Mouse (Mus musculus) monocyte, adult 59 days (primary cell): ENCODE data around the gene Clip3. TPM values are rescaled to one million over a fixed set of nuclear protein-coding genes. Genes with fewer than 3 reads are reported as not detected.

Experiments
- total RNA-seq, 2 experiments: library from RNA; stranded (reverse); gene quantifications; one replicate each; pipeline ENCODE4 v1.2.4; 2023

The Clip3 gene
- under 1 TPM in 1 of 2 experiments, not detected in 1; 0.21 TPM for total RNA-seq

GRCm38 (mm10) chr7:30291215-30292131 lies at the start of gene Clip3:
Clip3 (plus strand) TSS chr7:30291728.

GRCm38 (mm10) chr7:30279951-30280669 lies 11.4 kb upstream of the Clip3 start, which contains the start of the genes Thap8 and Wdr62:
Thap8 (plus strand) TSS chr7:30280094.
Wdr62 (minus strand) TSS chr7:30280419.

GRCm38 (mm10) chr7:30308076-30309005 lies 16.8 kb downstream of the Clip3 start, which contains the start of gene Alkbh6:
Alkbh6 (plus strand) TSS chr7:30308717.

GRCm38 (mm10) chr7:30314721-30315155 lies 23.2 kb downstream of the Clip3 start, which contains the start of gene Syne4:
Syne4 (plus strand) TSS chr7:30314807.

GRCm38 (mm10) chr7:30321539-30322284 lies 30.2 kb downstream of the Clip3 start, which contains the start of gene E130208F15Rik:
E130208F15Rik (plus strand) TSS chr7:30321740.

GRCm38 (mm10) chr7:30323795-30324194 lies 32.3 kb downstream of the Clip3 start, which contains the start of gene Sdhaf1:
Sdhaf1 (minus strand) TSS chr7:30323895.

Other genes starting within 250 kb of the Clip3 start
- 1 to 10 TPM in 1 of 2 experiments, under 1 TPM in 1; 0.61 to 2.1 TPM for gene Zfp14, start 240.3 kb upstream of the Clip3 start, total RNA-seq
- gene Zfp82, start 218.8 kb upstream of the Clip3 start, total RNA-seq = 1 to 10 TPM in 1 of 2 experiments, under 1 TPM in 1; 0.82 to 1.2 TPM
- gene Gm26920, start 201.3 kb upstream of the Clip3 start, total RNA-seq = not detected
- 1 to 10 TPM; 2.5 to 3.2 TPM for gene Zfp566, start 201.2 kb upstream of the Clip3 start, total RNA-seq
- 10 to 100 TPM; 14.7 to 16.2 TPM for gene Zfp260, start 197.0 kb upstream of the Clip3 start, total RNA-seq
- gene Zfp382, start 169.8 kb upstream of the Clip3 start, total RNA-seq = 1 to 10 TPM; 2.7 to 5.0 TPM
- 10 to 100 TPM; 23.9 to 24.1 TPM for gene Zfp146, start 122.0 kb upstream of the Clip3 start, total RNA-seq
- 1 to 10 TPM in 1 of 2 experiments, not detected in 1; 1.5 TPM for gene Cox7a1, start 107.6 kb upstream of the Clip3 start, total RNA-seq
- gene Capns1, start 92.9 kb upstream of the Clip3 start, total RNA-seq = 100 to 1,000 TPM; 298 to 315 TPM
- 10 to 100 TPM; 47.9 to 57.5 TPM for gene Polr2i, start 59.8 kb upstream of the Clip3 start, total RNA-seq
- gene Tbcb, start 59.5 kb upstream of the Clip3 start, total RNA-seq = 10 to 100 TPM; 39.7 to 59.4 TPM
- gene Ovol3, start 56.0 kb upstream of the Clip3 start, total RNA-seq = not detected
- 1 to 10 TPM in 1 of 2 experiments, under 1 TPM in 1; 0.73 to 2.0 TPM for gene Thap8, start 11.6 kb upstream of the Clip3 start, total RNA-seq
- 10 to 100 TPM; 16.7 to 20.0 TPM for gene Wdr62, start 11.3 kb upstream of the Clip3 start, total RNA-seq
- 10 to 100 TPM; 30.8 to 31.4 TPM for gene Alkbh6, start 17.0 kb downstream of the Clip3 start, total RNA-seq
- gene Syne4, start 23.1 kb downstream of the Clip3 start, total RNA-seq = 1 to 10 TPM; 1.9 to 3.4 TPM
- 1 to 10 TPM; 3.8 to 4.6 TPM for gene E130208F15Rik, start 30.0 kb downstream of the Clip3 start, total RNA-seq
- gene Sdhaf1, start 32.2 kb downstream of the Clip3 start, total RNA-seq = 10 to 100 TPM; 15.3 to 15.4 TPM
- under 1 TPM in 1 of 2 experiments, not detected in 1; 0.21 TPM for gene Lrfn3, start 71.0 kb downstream of the Clip3 start, total RNA-seq
- gene Tyrobp, start 122.0 kb downstream of the Clip3 start, total RNA-seq = 1,000 to 10,000 TPM; 2,439 to 2,603 TPM
- gene Hcst, start 128.1 kb downstream of the Clip3 start, total RNA-seq = 10 to 100 TPM; 45.6 to 46.9 TPM
- 100 to 1,000 TPM; 116 to 140 TPM for gene Nfkbid, start 130.0 kb downstream of the Clip3 start, total RNA-seq
- 1 to 10 TPM in 1 of 2 experiments, under 1 TPM in 1; 0.81 to 1.6 TPM for gene Aplp1, start 153.8 kb downstream of the Clip3 start, total RNA-seq
- gene Kirrel2, start 166.0 kb downstream of the Clip3 start, total RNA-seq = not detected
- gene Nphs1, start 166.6 kb downstream of the Clip3 start, total RNA-seq = not detected
- gene Prodh2, start 201.9 kb downstream of the Clip3 start, total RNA-seq = not detected
- gene Arhgap33, start 243.3 kb downstream of the Clip3 start, total RNA-seq = 1 to 10 TPM; 1.3 to 2.7 TPM